Mouse (Mus musculus): Measurements from ENCODE around the gene Esrrg.

- TF ChIP-seq CTCF (conservative IDR thresholded peaks at IDR 0.05; ENCODE audit: low read length) (no peak), POU5F1 (IDR thresholded peaks at IDR 0.05; ENCODE audit: borderline replicate concordance, low read length) (no peak), NANOG (IDR thresholded peaks at IDR 0.05; ENCODE audit: borderline replicate concordance, low read length) (no peak)
These were observed 322.6 kb downstream of the Esrrg start for GRCm38 (mm10) chr1:187931146-187931545.

Data from E14TG2a.4 (cell line).